9 mouse cellular contexts compared by ENCODE assay signal in the genomic region with DNA sequence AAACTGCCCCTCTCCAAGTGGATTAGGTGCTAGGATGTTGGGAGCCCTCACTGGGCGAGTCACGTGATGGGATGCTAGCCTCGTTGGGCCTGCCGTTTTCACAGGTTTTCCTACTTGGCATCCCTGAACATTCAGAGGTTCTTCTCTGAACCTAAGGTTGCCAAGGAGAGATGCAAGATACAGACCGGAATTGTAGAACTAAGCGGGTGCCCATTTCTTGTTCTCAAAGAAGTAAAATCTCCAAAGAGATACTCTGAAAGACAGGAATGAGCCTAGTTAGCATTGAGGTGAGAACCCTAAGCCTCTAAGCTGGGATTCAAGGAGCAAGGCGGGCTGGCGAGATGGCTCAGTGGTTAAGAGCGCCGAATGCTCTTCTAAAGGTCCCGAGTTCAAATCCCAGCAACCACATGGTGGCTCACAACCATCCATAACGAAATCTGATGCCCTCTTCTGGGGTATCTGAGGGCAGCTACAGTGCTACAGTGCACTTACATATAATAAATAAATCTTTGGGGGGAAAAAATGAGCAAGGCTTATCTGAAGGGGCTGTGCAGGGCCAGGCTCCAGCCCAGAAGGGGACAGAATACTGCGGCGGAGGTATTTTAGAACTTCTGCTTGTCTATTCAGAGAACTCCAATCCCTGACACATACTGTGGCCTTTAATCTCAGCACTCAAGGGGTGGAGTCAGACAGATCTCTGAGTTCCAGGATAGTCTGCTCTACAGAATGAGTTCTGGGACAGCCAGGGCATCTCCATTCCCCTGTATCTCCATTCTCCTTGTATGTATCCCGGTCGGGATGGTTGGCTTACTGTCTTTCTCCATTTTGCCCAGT. TPM values are rescaled to one million over a fixed set of nuclear protein-coding genes. Genes with fewer than 3 reads are reported as not detected.
A peak's percentile ranks its signal among the peaks of the same experiment; 100 is the strongest.
DNase-seq lines count a peak whose midpoint lies in the region; ATAC-seq and TF ChIP-seq lines count a peak whose summit lies in the region.
"Had no signal": no experiment of that assay in that cellular context is flagged by ENCODE, and none has a peak within 500 bp of the region (broad histone marks: within the 10 kb centered on the region; RNA-seq: fewer than 3 reads in every experiment).

No protein-coding gene starts in this region.

- no peaks in the 10 kb centered on the region for H3K36me3 ChIP-seq in kidney, postnatal 0 days (ENCODE audit: insufficient read depth, low read length)
- H3K36me3 ChIP-seq in embryonic facial prominence, embryonic 11.5 days (replicated peaks; ENCODE audit: control insufficient read depth, insufficient read depth, low read depth, low read length): no peaks in the 10 kb centered on the region
- H3K36me3 ChIP-seq in intestine, postnatal 0 days (ENCODE audit: control insufficient read depth, insufficient read depth): no peaks in the 10 kb centered on the region
- H3K36me3 ChIP-seq in myocyte (ENCODE audit: control insufficient read depth, insufficient read depth): no peaks in the 10 kb centered on the region

- ATAC-seq in kidney, postnatal 0 days (replicated peaks; ENCODE audit: low FRiP score, low read depth): no peak
- peak; percentile 11; the same call in 1 of the 2 replicates for ATAC-seq in embryonic facial prominence, embryonic 11.5 days (replicated peaks; ENCODE audit: insufficient number of reproducible peaks, low FRiP score, low TSS enrichment, low read depth)
- no peak for ATAC-seq in intestine, postnatal 0 days

- no peaks in the 10 kb centered on the region for H3K27me3 ChIP-seq in kidney, postnatal 0 days (ENCODE audit: insufficient read depth, low read length)
- no peaks in the 10 kb centered on the region for H3K27me3 ChIP-seq in embryonic facial prominence, embryonic 11.5 days (ENCODE audit: control insufficient read depth, insufficient read depth, low read length)
- no peaks in the 10 kb centered on the region for H3K27me3 ChIP-seq in intestine, postnatal 0 days (replicated peaks; ENCODE audit: control insufficient read depth, insufficient read depth, low read length)
- H3K27me3 ChIP-seq in myocyte (ENCODE audit: control insufficient read depth, insufficient read depth, insufficient read length): peaks cover 8% of the 10 kb centered on the region

- 0 out of 2 replicates have a peak overlapping the region, but pooled peaks have one; percentile 13 for H3K27ac ChIP-seq in kidney, postnatal 0 days
- H3K27ac ChIP-seq in embryonic facial prominence, embryonic 11.5 days (replicated peaks; ENCODE audit: low read depth, low read length): no peak overlapping the region
- H3K27ac ChIP-seq in intestine, postnatal 0 days (ENCODE audit: low read depth, low read length): no peak overlapping the region

- 86% methylated on average over 16 of the region's 16 CpGs for WGBS in kidney, postnatal 0 days
- WGBS in embryonic facial prominence, embryonic 11.5 days: 84% methylated on average over 16 of the region's 16 CpGs
- WGBS in intestine, postnatal 0 days: 84% methylated on average over 16 of the region's 16 CpGs

- no peak overlapping the region for H3K4me3 ChIP-seq in kidney, postnatal 0 days (replicated peaks; ENCODE audit: low read depth, low read length)
- H3K4me3 ChIP-seq in embryonic facial prominence, embryonic 11.5 days (ENCODE audit: low read depth, low read length): no peak overlapping the region
- no peak overlapping the region for H3K4me3 ChIP-seq in intestine, postnatal 0 days (ENCODE audit: low read depth, low read length)
- H3K4me3 ChIP-seq in myocyte: peak overlapping the region; percentile 12

- no peak for TF ChIP-seq POLR2A in myocyte (IDR thresholded peaks at IDR 0.05; ENCODE audit: insufficient read length, low read depth)

- H3K4me2 ChIP-seq in kidney, postnatal 0 days (ENCODE audit: low read length): peak overlapping the region; percentile 63
- no peak overlapping the region for H3K4me2 ChIP-seq in embryonic facial prominence, embryonic 11.5 days (ENCODE audit: low read depth, low read length)
- peak overlapping the region; percentile 68 for H3K4me2 ChIP-seq in intestine, postnatal 0 days (replicated peaks; ENCODE audit: low read depth)
- peak overlapping the region; percentile 81 for H3K4me2 ChIP-seq in myocyte (ENCODE audit: low read depth)

- no peak overlapping the region for H3ac ChIP-seq in myocyte (ENCODE audit: control insufficient read depth, insufficient read length)

- no peak for TF ChIP-seq CTCF in kidney, postnatal 0 days (IDR thresholded peaks at IDR 0.05; ENCODE audit: low read depth)
- no peak for TF ChIP-seq CTCF in intestine, postnatal 0 days (IDR thresholded peaks at IDR 0.05; ENCODE audit: low read depth)

- H3K79me2 ChIP-seq in myocyte (ENCODE audit: control insufficient read depth, insufficient read depth): no peaks in the 10 kb centered on the region

- H3K4me1 ChIP-seq in kidney, postnatal 0 days (replicated peaks; ENCODE audit: insufficient read depth, low read length): no peaks in the 10 kb centered on the region
- no peaks in the 10 kb centered on the region for H3K4me1 ChIP-seq in embryonic facial prominence, embryonic 11.5 days (ENCODE audit: control insufficient read depth, insufficient read depth, low read length)
- H3K4me1 ChIP-seq in intestine, postnatal 0 days (replicated peaks; ENCODE audit: control insufficient read depth, insufficient read depth, low read length): no peaks in the 10 kb centered on the region

- H3K9ac ChIP-seq in kidney, postnatal 0 days (ENCODE audit: low read depth, low read length): no peak overlapping the region
- H3K9ac ChIP-seq in embryonic facial prominence, embryonic 11.5 days (replicated peaks; ENCODE audit: low read length): no peak overlapping the region
- no peak overlapping the region for H3K9ac ChIP-seq in intestine, postnatal 0 days (ENCODE audit: low read depth, low read length)

- no peak for DNase-seq in kidney, postnatal 0 days (ENCODE audit: low spot score)
- DNase-seq in kidney, adult 11 months: no peak
- DNase-seq in embryonic facial prominence, embryonic 11.5 days (ENCODE audit: low spot score): no peak
- DNase-seq in adrenal gland, postnatal 10 days: no peak
- no peak for DNase-seq in urinary bladder, postnatal 4 days (ENCODE audit: low spot score in 2 of 2)
- DNase-seq in kidney, adult 8-10 months: no peak
- DNase-seq: right cerebral cortex, adult 18-20 months had no signal

- no peaks in the 10 kb centered on the region for H3K9me3 ChIP-seq in kidney, postnatal 0 days (replicated peaks; ENCODE audit: low read length)
- no peaks in the 10 kb centered on the region for H3K9me3 ChIP-seq in embryonic facial prominence, embryonic 11.5 days (replicated peaks; ENCODE audit: control insufficient read depth, low read length)
- H3K9me3 ChIP-seq in intestine, postnatal 0 days (ENCODE audit: control insufficient read depth): no peaks in the 10 kb centered on the region

TF ChIP-seq in myocyte, 11 proteins besides CTCF, POLR2A, EP300 and RAD21:
- TF ChIP-seq E2F4 (IDR thresholded peaks at IDR 0.05; ENCODE audit: insufficient read depth) (no peak), TCF12 (IDR thresholded peaks at IDR 0.05; ENCODE audit: insufficient read depth, poor library complexity, severe bottlenecking) (no peak), USF1 (IDR thresholded peaks at IDR 0.05; ENCODE audit: low read depth) (no peak), REST (IDR thresholded peaks at IDR 0.05; ENCODE audit: insufficient read depth, insufficient read length) (no peak), MAX (IDR thresholded peaks at IDR 0.05; ENCODE audit: low read depth) (no peak), MYOD1 (IDR thresholded peaks at IDR 0.05; ENCODE audit: control insufficient read depth in 1 of 3, insufficient read length in 2 of 3, low read depth in 2 of 3) (no peak), POLR2AphosphoS2 (IDR thresholded peaks at IDR 0.05; ENCODE audit: insufficient read length, low read depth) (no peak), SRF (IDR thresholded peaks at IDR 0.05; ENCODE audit: control insufficient read depth, insufficient read length, low read depth) (no peak)

RNA-seq across cellular contexts. Expression of a gene that starts 37.0 kb away (rescaled TPM):
- polyA plus RNA-seq in kidney, postnatal 0 days (2015; fragmentation: Nextera tagmentation; extraction: Ambion mirVana): 111 and 120 TPM in 2 replicates
- polyA plus RNA-seq in embryonic facial prominence, embryonic 11.5 days (2014; fragmentation: Nextera tagmentation; extraction: Ambion mirVana): 212 and 223 TPM in 2 replicates
- 41.2 and 45.4 TPM in 2 replicates for polyA plus RNA-seq in intestine, postnatal 0 days (2015; fragmentation: Nextera tagmentation; extraction: Ambion mirVana)
- polyA plus RNA-seq in myocyte (2012; fragmentation: generic; extraction: Trizol): 21.8 TPM
- total RNA-seq in adrenal gland, postnatal 10 days (2021): 10 to 100 TPM; 69.7 to 81.3 TPM
